Mouse (Mus musculus): ENCODE measurements around the gene Ndufa4l2. TPM values are rescaled to one million over a fixed set of nuclear protein-coding genes. Genes with fewer than 3 reads are reported as not detected.

Gene Ndufa4l2
- total RNA-seq, 4 experiments from 2014 or later: 2.9 to 4.4 (median 3.6) TPM

Other genes with a start within 250 kb of the Ndufa4l2 start
- 100 to 1,000 TPM; 260 to 271 (median 262) TPM for gene Dctn2, start 248.6 kb upstream of the Ndufa4l2 start, total RNA-seq (2022)
- 10 to 100 TPM; 56.3 to 61.6 (median 56.8) TPM for gene Mbd6, start 225.9 kb upstream of the Ndufa4l2 start, total RNA-seq (2022)
- gene Mars, start 203.2 kb upstream of the Ndufa4l2 start, total RNA-seq (2022): 10 to 100 TPM; 56.7 to 65.8 (median 63.9) TPM
- 1 to 10 TPM in 3 of 4 experiments, under 1 TPM in 1; 0.60 to 4.6 (median 2.2) TPM for gene Arhgap9, start 193.0 kb upstream of the Ndufa4l2 start, total RNA-seq (2022)
- 1 to 10 TPM; 2.7 to 4.0 (median 3.7) TPM for gene Gli1, start 173.0 kb upstream of the Ndufa4l2 start, total RNA-seq (2022)
- not detected for gene Inhbe, start 160.6 kb upstream of the Ndufa4l2 start, total RNA-seq (2022)
- gene Inhbc, start 144.5 kb upstream of the Ndufa4l2 start, total RNA-seq (2022): not detected
- 100 to 1,000 TPM; 159 to 182 (median 176) TPM for gene R3hdm2, start 134.6 kb upstream of the Ndufa4l2 start, total RNA-seq (2022)
- gene Stac3, start 13.3 kb upstream of the Ndufa4l2 start, total RNA-seq (2022): 1 to 10 TPM; 2.1 to 3.5 (median 2.8) TPM
- 10 to 100 TPM; 21.7 to 31.3 (median 29.1) TPM for gene Shmt2, start 7.5 kb downstream of the Ndufa4l2 start, total RNA-seq (2022)
- gene Nxph4, start 19.6 kb downstream of the Ndufa4l2 start, total RNA-seq (2022): 1 to 10 TPM; 1.9 to 2.7 (median 2.3) TPM
- 100 to 1,000 TPM; 293 to 333 (median 304) TPM for gene Lrp1, start 106.2 kb downstream of the Ndufa4l2 start, total RNA-seq (2022)
- 10 to 100 TPM in 3 of 4 experiments, 1 to 10 TPM in 1; 10.0 to 13.6 (median 11.3) TPM for gene Stat6, start 128.0 kb downstream of the Ndufa4l2 start, total RNA-seq (2022)
- 1 to 10 TPM; 5.8 to 8.1 (median 7.6) TPM for gene Nemp1, start 151.9 kb downstream of the Ndufa4l2 start, total RNA-seq (2022)
- 10 to 100 TPM; 45.3 to 51.6 (median 49.0) TPM for gene Nab2, start 153.6 kb downstream of the Ndufa4l2 start, total RNA-seq (2022)
- gene Myo1a, start 190.2 kb downstream of the Ndufa4l2 start, total RNA-seq (2022): 1 to 10 TPM in 2 of 4 experiments, under 1 TPM in 2; 0.56 to 1.7 (median 0.86) TPM
- gene Tac2, start 209.5 kb downstream of the Ndufa4l2 start, total RNA-seq (2022): 1 to 10 TPM; 3.4 to 7.7 (median 4.1) TPM
- gene Zbtb39, start 224.6 kb downstream of the Ndufa4l2 start, total RNA-seq (2022): 10 to 100 TPM; 11.0 to 12.3 (median 11.3) TPM
- gene Gpr182, start 236.8 kb downstream of the Ndufa4l2 start, total RNA-seq (2022): 1 to 10 TPM; 1.6 to 2.2 (median 1.9) TPM
- gene Rdh1, start 244.8 kb downstream of the Ndufa4l2 start, total RNA-seq (2022): under 1 TPM; 0.07 to 0.25 (median 0.16) TPM
- under 1 TPM in 1 of 4 experiments, not detected in 3; 0.25 TPM for gene Rdh16f1, start 244.8 kb downstream of the Ndufa4l2 start, total RNA-seq (2022)